Mouse (Mus musculus): ENCODE data around the gene Zbtb18.

Gene Zbtb18

GRCm38 (mm10) chr1:177484280-177484679 lies 42.1 kb downstream of the Zbtb18 start:
- DNase-seq, result no peak

GRCm38 (mm10) chr1:177484680-177485079 lies 42.5 kb downstream of the Zbtb18 start:
- no peak for DNase-seq

- no peak for DNase-seq
Measured at GRCm38 (mm10) chr1:177489844-177490243, 47.7 kb downstream of the Zbtb18 start.

GRCm38 (mm10) chr1:177490808-177491207 lies 48.7 kb downstream of the Zbtb18 start:
- DNase-seq, result no peak

- no peak for DNase-seq
Measured at GRCm38 (mm10) chr1:177491280-177491679, 49.1 kb downstream of the Zbtb18 start.

- DNase-seq, result no peak
Measured at GRCm38 (mm10) chr1:177494306-177494705, 52.2 kb downstream of the Zbtb18 start.

DNA sequence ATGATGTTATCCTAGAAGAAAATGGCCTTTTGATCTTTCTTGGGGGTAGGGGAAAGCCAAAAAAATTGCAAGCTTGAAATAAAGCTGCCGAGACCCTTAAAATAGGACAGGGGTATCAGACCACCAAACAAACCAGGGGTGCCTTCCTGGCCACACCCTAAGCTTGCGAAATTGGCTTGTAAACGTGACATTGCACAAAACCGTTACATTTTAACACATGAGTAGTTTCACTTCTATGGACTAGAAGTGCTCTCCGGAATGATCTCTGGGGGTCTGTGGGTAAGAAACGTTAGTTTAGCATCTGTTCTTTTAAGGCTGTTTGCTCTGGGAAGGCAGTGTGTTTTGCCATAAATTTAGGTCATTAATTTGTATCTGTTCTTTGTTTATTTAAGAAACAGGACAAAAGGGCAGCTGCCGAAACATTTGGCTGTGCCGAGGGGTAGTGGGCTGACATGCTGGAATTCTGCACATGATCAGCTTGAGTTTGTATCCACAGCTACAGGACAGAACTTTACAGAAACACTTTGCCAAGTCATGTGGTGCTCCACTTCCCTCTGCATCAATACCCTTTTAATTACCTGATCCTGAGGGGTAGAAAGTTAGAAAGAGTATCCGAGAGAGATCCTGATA lies 52.9 kb downstream of the Zbtb18 start:
- peak; percentile 19 for DNase-seq

Data from kidney, postnatal 14 days (tissue).